Mouse (Mus musculus): ENCODE results near the gene Gm8926.
"Not testable (repeated sequence)": the region's sequence is repeated elsewhere in the genome, so short reads cannot be mapped to it uniquely, and the experiment has no call there.

The Gm8926 gene

GRCm38 (mm10) chr5:11770248-11770647, at the start of gene Gm8926:
TSS of gene Gm8926 (plus strand) at chr5:11770548.
- DNase-seq (ENCODE audit: low spot score), result not testable (repeated sequence)
